Mouse (Mus musculus): ENCODE results near the gene Gm20481.
"Not testable (repeated sequence)": the region's sequence is repeated elsewhere in the genome, so short reads cannot be mapped to it uniquely, and the experiment has no call there.

Gene Gm20481

GRCm38 (mm10) chr17:34951636-34952377 is 17.9 kb upstream of the Gm20481 start:
- DNase-seq, result no peak

- DNase-seq, result peak; percentile 86
These were observed 17.2 kb upstream of the Gm20481 start for GRCm38 (mm10) chr17:34952378-34953040.

- DNase-seq, result no peak
These were observed 16.5 kb upstream of the Gm20481 start for GRCm38 (mm10) chr17:34953258-34953657.

GRCm38 (mm10) chr17:34953904-34954303 is 15.8 kb upstream of the Gm20481 start:
- DNase-seq, result no peak

GRCm38 (mm10) chr17:34954831-34955230 is 14.9 kb upstream of the Gm20481 start:
- no peak for DNase-seq

- no peak for DNase-seq
These were observed 13.8 kb upstream of the Gm20481 start for GRCm38 (mm10) chr17:34955884-34956283.

- DNase-seq, result no peak
These were observed 13.4 kb upstream of the Gm20481 start for GRCm38 (mm10) chr17:34956340-34956739.

GRCm38 (mm10) chr17:34957291-34957690 is 12.4 kb upstream of the Gm20481 start:
- not testable (repeated sequence) for DNase-seq

GRCm38 (mm10) chr17:34957966-34958365 is 11.7 kb upstream of the Gm20481 start:
- not testable (repeated sequence) for DNase-seq

- peak; percentile 28 for DNase-seq
These were observed 11.0 kb upstream of the Gm20481 start for GRCm38 (mm10) chr17:34958734-34959129.

GRCm38 (mm10) chr17:34959130-34959778 is 10.5 kb upstream of the Gm20481 start, which contains the start of gene Hspa1b:
Hspa1b (minus strand) TSS chr17:34959238.
- peak; percentile 75 for DNase-seq

GRCm38 (mm10) chr17:34959881-34960515 is 9.7 kb upstream of the Gm20481 start:
- DNase-seq, result no peak

- no peak for DNase-seq
These were observed 8.8 kb upstream of the Gm20481 start for GRCm38 (mm10) chr17:34960702-34961493.

- DNase-seq, result no peak
These were observed 7.6 kb upstream of the Gm20481 start for GRCm38 (mm10) chr17:34962125-34962524.

GRCm38 (mm10) chr17:34962841-34963240 is 6.9 kb upstream of the Gm20481 start:
- no peak for DNase-seq

- no peak for DNase-seq
These were observed 5.1 kb upstream of the Gm20481 start for GRCm38 (mm10) chr17:34964640-34965049.

GRCm38 (mm10) chr17:34965627-34966026 is 4.1 kb upstream of the Gm20481 start:
- DNase-seq, result no peak

GRCm38 (mm10) chr17:34970850-34971249 is 1.1 kb downstream of the Gm20481 start:
- not testable (repeated sequence) for DNase-seq

GRCm38 (mm10) chr17:34971694-34972068 is 2.0 kb downstream of the Gm20481 start:
- DNase-seq, result not testable (repeated sequence)

- peak; percentile 66 for DNase-seq
These were observed 2.5 kb downstream of the Gm20481 start, which contains the start of the genes Hspa1a and Hspa1l for GRCm38 (mm10) chr17:34972069-34972749. Hspa1a (minus strand) TSS chr17:34972156. Hspa1l (plus strand) TSS chr17:34972703.

All from thymus, postnatal 4 days (tissue).